Mouse (Mus musculus): ENCODE data around the gene Pde4b. TPM values are rescaled to one million over a fixed set of nuclear protein-coding genes. Genes with fewer than 3 reads are reported as not detected.
A peak's percentile ranks its signal among the peaks of the same experiment; 100 is the strongest.

The Pde4b gene
- polyA plus RNA-seq, 1 experiment from 2014 or later = 49.4 TPM

GRCm38 (mm10) chr4:102148766-102149165 lies 61.4 kb downstream of the Pde4b start:
- DNase-seq = no peak
- Histone ChIP-seq H3K36me3 (ENCODE audit: control insufficient read depth, insufficient read depth, low read length) (no peaks in the 10 kb centered on the region), H3K9me3 (ENCODE audit: control insufficient read depth, low read length) (no peaks in the 10 kb centered on the region), H3K9ac (replicated peaks; ENCODE audit: low read length) (no peak overlapping the region), H3K27me3 (ENCODE audit: control insufficient read depth, insufficient read depth, low read length) (no peaks in the 10 kb centered on the region), H3K4me3 (replicated peaks; ENCODE audit: low read depth, low read length) (no peak overlapping the region), H3K27ac (replicated peaks; ENCODE audit: low read depth, low read length) (no peak overlapping the region), H3K4me1 (ENCODE audit: control insufficient read depth, insufficient read depth, low read length) (no peaks in the 10 kb centered on the region), H3K4me2 (ENCODE audit: low read length) (no peak overlapping the region)
- no peak for ATAC-seq (ENCODE audit: low FRiP score, low TSS enrichment)
- 77% methylated on average over 4 of the region's 4 CpGs for WGBS

DNA sequence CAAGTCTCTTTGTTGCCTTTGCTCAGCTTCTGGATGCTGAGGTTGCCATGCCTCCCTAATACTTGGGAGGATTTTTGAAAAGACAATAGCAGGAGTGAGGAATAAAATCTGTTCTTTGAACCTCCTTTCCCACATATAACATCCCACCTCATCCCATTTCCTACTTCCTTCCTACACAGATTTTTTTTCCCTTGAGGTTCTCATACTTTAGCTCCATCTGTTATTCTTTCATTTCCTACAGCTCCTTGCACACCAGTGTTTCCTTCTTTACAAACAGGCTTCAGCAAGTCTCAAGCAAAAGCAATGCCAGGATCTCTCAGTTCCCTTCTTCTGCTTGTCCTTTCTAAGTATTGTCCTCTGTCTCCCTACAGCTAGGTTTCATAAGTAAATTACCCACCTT lies 71.8 kb downstream of the Pde4b start:
- no peaks in the 10 kb centered on the region for H3K27me3 ChIP-seq (ENCODE audit: control insufficient read depth, insufficient read depth, low read length)
- no peak overlapping the region for H3K27ac ChIP-seq (replicated peaks; ENCODE audit: low read depth, low read length)
- H3K4me3 ChIP-seq (replicated peaks; ENCODE audit: low read depth, low read length) = no peak overlapping the region
- H3K9me3 ChIP-seq (ENCODE audit: control insufficient read depth, low read length) = no peaks in the 10 kb centered on the region
- DNase-seq (no peak), ATAC-seq (ENCODE audit: low FRiP score, low TSS enrichment) (no peak)
- no peak overlapping the region for H3K4me2 ChIP-seq (ENCODE audit: low read length)
- H3K4me1 ChIP-seq (ENCODE audit: control insufficient read depth, insufficient read depth, low read length) = no peaks in the 10 kb centered on the region
- no peak overlapping the region for H3K9ac ChIP-seq (replicated peaks; ENCODE audit: low read length)
- H3K36me3 ChIP-seq (ENCODE audit: control insufficient read depth, insufficient read depth, low read length) = no peaks in the 10 kb centered on the region

- Histone ChIP-seq H3K4me2 (ENCODE audit: low read length) (no peak overlapping the region), H3K4me1 (ENCODE audit: control insufficient read depth, insufficient read depth, low read length) (no peaks in the 10 kb centered on the region), H3K4me3 (replicated peaks; ENCODE audit: low read depth, low read length) (no peak overlapping the region), H3K27ac (replicated peaks; ENCODE audit: low read depth, low read length) (no peak overlapping the region), H3K9ac (replicated peaks; ENCODE audit: low read length) (no peak overlapping the region), H3K27me3 (ENCODE audit: control insufficient read depth, insufficient read depth, low read length) (no peaks in the 10 kb centered on the region), H3K9me3 (ENCODE audit: control insufficient read depth, low read length) (no peaks in the 10 kb centered on the region), H3K36me3 (ENCODE audit: control insufficient read depth, insufficient read depth, low read length) (no peaks in the 10 kb centered on the region)
- DNase-seq = no peak
- ATAC-seq (ENCODE audit: low FRiP score, low TSS enrichment) = no peak
- WGBS = 49% methylated on average over 3 of the region's 3 CpGs
Observed at GRCm38 (mm10) chr4:102171636-102172035, 84.3 kb downstream of the Pde4b start.

DNA sequence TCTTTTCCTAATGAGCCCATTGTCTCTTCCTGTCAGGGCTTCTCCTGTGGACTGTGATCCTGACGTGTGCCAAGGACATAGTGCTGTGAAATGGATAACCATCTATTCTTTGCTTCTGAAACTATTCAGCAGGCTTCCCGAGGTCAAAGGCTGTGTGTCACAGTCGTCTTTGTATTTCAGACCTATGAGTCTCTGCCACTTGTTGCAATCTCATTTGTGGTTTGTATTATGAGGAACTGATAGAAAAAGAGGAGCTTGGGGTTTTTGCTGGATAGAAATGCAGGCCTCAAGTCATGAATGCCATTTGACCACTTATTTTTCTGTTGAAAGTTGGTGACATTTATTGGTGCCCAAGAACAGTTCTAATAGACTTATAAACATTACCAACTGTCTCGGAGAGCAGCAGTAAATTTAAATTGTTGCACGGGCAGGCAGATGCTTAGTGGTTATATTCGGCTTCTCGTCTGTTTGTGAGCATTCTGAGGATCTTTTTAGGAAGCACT lies 85.4 kb downstream of the Pde4b start:
- no peaks in the 10 kb centered on the region for H3K4me1 ChIP-seq (ENCODE audit: control insufficient read depth, insufficient read depth, low read length)
- DNase-seq = no peak
- no peaks in the 10 kb centered on the region for H3K27me3 ChIP-seq (ENCODE audit: control insufficient read depth, insufficient read depth, low read length)
- H3K36me3 ChIP-seq (ENCODE audit: control insufficient read depth, insufficient read depth, low read length) = no peaks in the 10 kb centered on the region
- no peak overlapping the region for H3K4me2 ChIP-seq (ENCODE audit: low read length)
- no peak overlapping the region for H3K27ac ChIP-seq (replicated peaks; ENCODE audit: low read depth, low read length)
- H3K4me3 ChIP-seq (replicated peaks; ENCODE audit: low read depth, low read length) = no peak overlapping the region
- H3K9ac ChIP-seq (replicated peaks; ENCODE audit: low read length) = no peak overlapping the region
- H3K9me3 ChIP-seq (ENCODE audit: control insufficient read depth, low read length) = no peaks in the 10 kb centered on the region
- ATAC-seq (ENCODE audit: low FRiP score, low TSS enrichment) = no peak
- 65% methylated on average over 7 of the region's 7 CpGs for WGBS

GRCm38 (mm10) chr4:102175985-102176384 lies 88.6 kb downstream of the Pde4b start:
- ATAC-seq (ENCODE audit: low FRiP score, low TSS enrichment) (no peak), DNase-seq (no peak)
- Histone ChIP-seq H3K27ac (replicated peaks; ENCODE audit: low read depth, low read length) (no peak overlapping the region), H3K27me3 (ENCODE audit: control insufficient read depth, insufficient read depth, low read length) (no peaks in the 10 kb centered on the region), H3K4me3 (replicated peaks; ENCODE audit: low read depth, low read length) (no peak overlapping the region), H3K4me1 (ENCODE audit: control insufficient read depth, insufficient read depth, low read length) (no peaks in the 10 kb centered on the region), H3K9ac (replicated peaks; ENCODE audit: low read length) (no peak overlapping the region), H3K4me2 (ENCODE audit: low read length) (no peak overlapping the region), H3K9me3 (ENCODE audit: control insufficient read depth, low read length) (no peaks in the 10 kb centered on the region), H3K36me3 (ENCODE audit: control insufficient read depth, insufficient read depth, low read length) (no peaks in the 10 kb centered on the region)
- WGBS = 86% methylated on average over 2 of the region's 2 CpGs

GRCm38 (mm10) chr4:102177258-102177657 lies 89.9 kb downstream of the Pde4b start:
- ATAC-seq (ENCODE audit: low FRiP score, low TSS enrichment) (no peak), DNase-seq (no peak)
- H3K4me1 ChIP-seq (ENCODE audit: control insufficient read depth, insufficient read depth, low read length) = no peaks in the 10 kb centered on the region
- H3K4me2 ChIP-seq (ENCODE audit: low read length) = no peak overlapping the region
- WGBS = 88% methylated on average over 5 of the region's 5 CpGs
- no peaks in the 10 kb centered on the region for H3K36me3 ChIP-seq (ENCODE audit: control insufficient read depth, insufficient read depth, low read length)
- H3K4me3 ChIP-seq (replicated peaks; ENCODE audit: low read depth, low read length) = no peak overlapping the region
- no peaks in the 10 kb centered on the region for H3K27me3 ChIP-seq (ENCODE audit: control insufficient read depth, insufficient read depth, low read length)
- H3K9me3 ChIP-seq (ENCODE audit: control insufficient read depth, low read length) = no peaks in the 10 kb centered on the region
- H3K27ac ChIP-seq (replicated peaks; ENCODE audit: low read depth, low read length) = no peak overlapping the region
- H3K9ac ChIP-seq (replicated peaks; ENCODE audit: low read length) = no peak overlapping the region

- 44% methylated on average over 5 of the region's 5 CpGs for WGBS
- H3K4me2 ChIP-seq (ENCODE audit: low read length) = 0 out of 2 replicates have a peak overlapping the region, but pooled peaks have one; percentile 10
- ATAC-seq (ENCODE audit: low FRiP score, low TSS enrichment) (peak; percentile 62; the same call in 1 of the 2 replicates), DNase-seq (peak; percentile 55)
- no peak overlapping the region for H3K9ac ChIP-seq (replicated peaks; ENCODE audit: low read length)
- H3K9me3 ChIP-seq (ENCODE audit: control insufficient read depth, low read length) = no peaks in the 10 kb centered on the region
- H3K36me3 ChIP-seq (ENCODE audit: control insufficient read depth, insufficient read depth, low read length) = no peaks in the 10 kb centered on the region
- H3K27ac ChIP-seq (replicated peaks; ENCODE audit: low read depth, low read length) = 0 out of 2 replicates have a peak overlapping the region, but pooled peaks have one; percentile 20
- H3K4me3 ChIP-seq (replicated peaks; ENCODE audit: low read depth, low read length) = no peak overlapping the region
- H3K4me1 ChIP-seq (ENCODE audit: control insufficient read depth, insufficient read depth, low read length) = peaks cover 8% of the 10 kb centered on the region
- no peaks in the 10 kb centered on the region for H3K27me3 ChIP-seq (ENCODE audit: control insufficient read depth, insufficient read depth, low read length)
Observed at GRCm38 (mm10) chr4:102186888-102187287, 99.5 kb downstream of the Pde4b start.

- Histone ChIP-seq H3K36me3 (ENCODE audit: control insufficient read depth, insufficient read depth, low read length) (no peaks in the 10 kb centered on the region), H3K9me3 (ENCODE audit: control insufficient read depth, low read length) (no peaks in the 10 kb centered on the region), H3K4me2 (ENCODE audit: low read length) (no peak overlapping the region), H3K27ac (replicated peaks; ENCODE audit: low read depth, low read length) (no peak overlapping the region), H3K4me3 (replicated peaks; ENCODE audit: low read depth, low read length) (no peak overlapping the region), H3K27me3 (ENCODE audit: control insufficient read depth, insufficient read depth, low read length) (no peaks in the 10 kb centered on the region), H3K4me1 (ENCODE audit: control insufficient read depth, insufficient read depth, low read length) (no peaks in the 10 kb centered on the region), H3K9ac (replicated peaks; ENCODE audit: low read length) (no peak overlapping the region)
- peak; percentile 49 for DNase-seq
- ATAC-seq (ENCODE audit: low FRiP score, low TSS enrichment) = no peak
- 74% methylated on average over 5 of the region's 5 CpGs for WGBS
Observed at GRCm38 (mm10) chr4:102197707-102198106, 110.4 kb downstream of the Pde4b start.

GRCm38 (mm10) chr4:102209773-102210172 lies 122.4 kb downstream of the Pde4b start:
- Histone ChIP-seq H3K4me3 (replicated peaks; ENCODE audit: low read depth, low read length) (no peak overlapping the region), H3K9me3 (ENCODE audit: control insufficient read depth, low read length) (no peaks in the 10 kb centered on the region), H3K27ac (replicated peaks; ENCODE audit: low read depth, low read length) (no peak overlapping the region), H3K4me1 (ENCODE audit: control insufficient read depth, insufficient read depth, low read length) (no peaks in the 10 kb centered on the region), H3K36me3 (ENCODE audit: control insufficient read depth, insufficient read depth, low read length) (no peaks in the 10 kb centered on the region), H3K4me2 (ENCODE audit: low read length) (no peak overlapping the region), H3K9ac (replicated peaks; ENCODE audit: low read length) (no peak overlapping the region), H3K27me3 (ENCODE audit: control insufficient read depth, insufficient read depth, low read length) (no peaks in the 10 kb centered on the region)
- WGBS = 83% methylated on average over 2 of the region's 2 CpGs
- ATAC-seq (ENCODE audit: low FRiP score, low TSS enrichment) (no peak), DNase-seq (no peak)

Measured in midbrain, embryonic 14.5 days (tissue).